Mouse (Mus musculus): ENCODE measurements around the gene Hectd4. TPM values are rescaled to one million over a fixed set of nuclear protein-coding genes. Genes with fewer than 3 reads are reported as not detected.

Hectd4 gene
- polyA plus RNA-seq, 1 experiment from 2014 or later, result 5.2 TPM

DNA sequence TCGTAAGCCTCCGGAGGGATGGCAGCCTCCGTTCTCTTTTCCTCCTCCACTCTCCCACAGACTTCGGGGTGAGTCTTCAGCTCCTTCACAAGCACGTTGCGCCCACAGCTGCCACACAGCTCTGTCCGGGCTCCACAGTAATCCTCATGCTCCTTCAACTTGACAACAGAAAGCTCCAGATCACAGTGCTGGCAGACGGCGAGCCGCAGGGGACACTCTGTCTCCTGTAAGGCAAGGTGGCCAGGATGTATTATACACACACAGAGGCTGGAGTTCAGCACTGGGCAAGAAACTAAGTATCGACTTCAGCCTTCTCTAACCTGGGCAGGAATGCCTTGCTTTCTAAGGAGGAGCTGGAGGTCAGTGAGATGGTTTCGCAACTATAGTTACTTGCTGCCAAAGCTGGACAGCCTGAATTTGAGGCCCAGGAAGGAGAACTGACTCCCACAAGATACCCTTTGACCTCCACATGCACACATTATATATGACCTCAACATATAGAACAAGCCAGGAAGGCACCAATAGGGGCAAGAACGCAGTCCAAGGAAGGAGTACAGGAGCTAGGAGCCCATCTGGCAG is 158.7 kb downstream of the Hectd4 start:
- WGBS, result 86% methylated on average over 13 of the region's 13 CpGs
- no peak overlapping the region for H3K9ac ChIP-seq
- H3K4me2 ChIP-seq, result no peak overlapping the region
- no peak overlapping the region for H3K4me3 ChIP-seq (replicated peaks)
- H3K36me3 ChIP-seq, result peaks cover 79% of the 10 kb centered on the region
- H3K4me1 ChIP-seq, result no peaks in the 10 kb centered on the region
- no peaks in the 10 kb centered on the region for H3K27me3 ChIP-seq
- ATAC-seq (replicated peaks; ENCODE audit: low FRiP score), result no peak
- no peak overlapping the region for H3K27ac ChIP-seq
- no peaks in the 10 kb centered on the region; the same call in 1 of the 2 replicates for H3K9me3 ChIP-seq (replicated peaks)

DNA sequence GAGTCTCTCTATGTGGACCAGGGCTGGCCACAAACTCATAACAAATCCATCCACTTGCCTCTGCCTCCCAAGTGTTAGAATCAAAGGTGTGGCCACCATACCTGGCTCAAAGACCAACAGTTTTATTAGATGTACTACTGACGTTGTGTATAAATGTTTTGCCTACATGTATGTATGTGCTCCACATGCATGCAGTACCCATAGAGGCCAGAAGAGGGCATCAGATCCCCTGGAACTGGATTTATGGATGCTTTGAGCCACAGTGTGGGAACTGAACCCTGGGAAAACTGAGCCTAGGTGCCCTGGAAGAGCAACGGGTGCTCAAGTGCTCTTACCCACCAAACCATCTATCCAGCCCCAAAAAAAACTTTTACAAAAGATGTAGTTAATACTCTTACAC is 160.7 kb downstream of the Hectd4 start:
- H3K27ac ChIP-seq, result no peak overlapping the region
- WGBS, result 95% methylated on average over 2 of the region's 2 CpGs
- H3K27me3 ChIP-seq, result no peaks in the 10 kb centered on the region
- no peak overlapping the region for H3K4me2 ChIP-seq
- no peaks in the 10 kb centered on the region; the same call in 1 of the 2 replicates for H3K9me3 ChIP-seq (replicated peaks)
- no peak overlapping the region for H3K4me3 ChIP-seq (replicated peaks)
- peaks cover 5% of the 10 kb centered on the region for H3K4me1 ChIP-seq
- H3K36me3 ChIP-seq, result peaks cover 63% of the 10 kb centered on the region
- ATAC-seq (replicated peaks; ENCODE audit: low FRiP score), result no peak
- no peak overlapping the region for H3K9ac ChIP-seq

DNA sequence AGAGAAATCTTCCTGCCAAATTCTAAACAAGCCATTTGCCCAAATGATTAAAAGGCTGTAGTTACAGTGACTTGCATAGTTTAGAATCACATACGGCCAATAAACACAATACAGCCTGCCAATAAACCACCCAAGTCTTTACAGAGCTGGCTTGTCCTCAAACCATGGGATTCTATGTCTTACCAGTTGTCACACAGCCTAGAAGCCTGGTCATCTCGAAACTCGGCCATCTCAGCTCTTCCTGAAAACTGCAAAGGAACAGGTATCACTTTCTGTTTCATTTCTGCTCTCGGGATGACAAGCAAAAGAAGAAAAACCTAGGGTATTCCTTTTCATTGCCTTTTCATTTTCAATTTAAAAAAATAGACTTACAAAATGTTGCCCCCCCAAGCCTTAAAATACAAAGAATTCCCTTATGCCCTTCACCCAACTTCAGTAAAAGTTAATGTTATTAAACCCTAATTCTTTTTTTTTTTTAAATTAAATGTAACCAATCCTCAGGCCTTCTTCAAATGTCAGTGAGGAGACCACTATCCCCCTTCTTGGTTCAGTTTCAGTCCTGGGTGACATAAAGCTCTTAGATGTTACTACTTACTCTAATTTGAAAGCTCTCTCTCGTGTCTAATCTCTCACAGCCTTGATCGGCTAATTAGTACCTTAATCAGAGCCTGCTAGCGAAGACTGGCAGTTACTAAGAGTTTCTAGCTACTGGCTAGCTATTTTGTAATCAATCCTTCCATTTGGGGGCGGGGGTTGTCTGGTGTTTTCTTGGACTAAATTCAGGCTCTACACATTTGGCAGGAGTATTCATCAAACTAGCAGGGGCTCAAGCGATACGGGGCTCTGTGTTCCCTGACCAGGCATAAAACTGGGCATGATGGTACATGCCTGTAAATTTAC is 164.1 kb downstream of the Hectd4 start:
- ATAC-seq (replicated peaks; ENCODE audit: low FRiP score), result no peak
- peaks cover 7% of the 10 kb centered on the region for H3K27me3 ChIP-seq
- H3K9me3 ChIP-seq (replicated peaks), result no peaks in the 10 kb centered on the region; the same call in 1 of the 2 replicates
- H3K27ac ChIP-seq, result no peak overlapping the region; the same call in 1 of the 2 replicates
- H3K4me1 ChIP-seq, result peaks cover 15% of the 10 kb centered on the region
- peak overlapping the region; percentile 83 for H3K4me2 ChIP-seq
- H3K36me3 ChIP-seq, result peaks cover 32% of the 10 kb centered on the region
- H3K9ac ChIP-seq, result peak overlapping the region; percentile 70
- WGBS, result 47% methylated on average over 10 of the region's 10 CpGs
- peak overlapping the region; percentile 71 for H3K4me3 ChIP-seq (replicated peaks)

DNA sequence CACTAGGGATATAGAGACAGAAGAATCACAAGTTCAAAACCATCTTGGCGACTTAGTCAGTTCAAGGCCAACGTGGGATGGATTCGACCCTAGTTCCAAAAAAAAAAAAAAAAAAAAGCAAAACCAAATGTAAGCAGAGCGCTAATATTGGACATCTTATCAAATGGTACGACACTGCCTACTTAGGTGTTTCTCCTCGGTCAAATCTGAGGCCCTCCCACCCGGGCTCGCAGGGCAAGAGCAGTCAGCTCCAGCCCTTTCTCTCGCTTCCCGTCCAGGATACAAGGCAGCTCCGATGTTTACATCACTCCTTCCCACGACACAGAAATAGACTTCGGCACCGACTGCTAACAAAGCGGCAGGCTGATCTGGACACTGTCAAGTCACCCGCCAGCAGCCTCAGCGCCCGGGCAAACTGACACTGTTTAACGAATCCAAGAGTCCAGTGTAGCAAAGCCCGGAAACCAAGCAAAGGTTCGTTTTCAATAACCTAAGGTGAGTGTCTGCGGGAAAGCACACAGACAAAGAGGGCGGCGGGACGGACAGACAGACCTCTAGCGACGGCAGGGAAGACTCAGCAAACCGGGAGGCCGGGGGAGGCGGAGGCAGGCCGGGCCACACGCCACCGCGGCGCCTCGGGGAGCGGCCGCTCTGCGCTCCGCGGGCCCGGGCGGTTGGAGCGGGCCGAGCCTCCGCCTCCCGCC is 164.9 kb downstream of the Hectd4 start:
- Histone ChIP-seq H3K9ac (peak overlapping the region; percentile 70), H3K27ac (peak overlapping the region; percentile 85), H3K36me3 (peaks cover 24% of the 10 kb centered on the region), H3K4me3 (replicated peaks) (peak overlapping the region; percentile 71), H3K4me1 (peaks cover 15% of the 10 kb centered on the region), H3K27me3 (peaks cover 7% of the 10 kb centered on the region), H3K4me2 (peak overlapping the region; percentile 83), H3K9me3 (replicated peaks) (no peaks in the 10 kb centered on the region; the same call in 1 of the 2 replicates)
- 2% methylated on average over 45 of the region's 47 CpGs for WGBS
- ATAC-seq (replicated peaks; ENCODE audit: low FRiP score), result peak; percentile 68

DNA sequence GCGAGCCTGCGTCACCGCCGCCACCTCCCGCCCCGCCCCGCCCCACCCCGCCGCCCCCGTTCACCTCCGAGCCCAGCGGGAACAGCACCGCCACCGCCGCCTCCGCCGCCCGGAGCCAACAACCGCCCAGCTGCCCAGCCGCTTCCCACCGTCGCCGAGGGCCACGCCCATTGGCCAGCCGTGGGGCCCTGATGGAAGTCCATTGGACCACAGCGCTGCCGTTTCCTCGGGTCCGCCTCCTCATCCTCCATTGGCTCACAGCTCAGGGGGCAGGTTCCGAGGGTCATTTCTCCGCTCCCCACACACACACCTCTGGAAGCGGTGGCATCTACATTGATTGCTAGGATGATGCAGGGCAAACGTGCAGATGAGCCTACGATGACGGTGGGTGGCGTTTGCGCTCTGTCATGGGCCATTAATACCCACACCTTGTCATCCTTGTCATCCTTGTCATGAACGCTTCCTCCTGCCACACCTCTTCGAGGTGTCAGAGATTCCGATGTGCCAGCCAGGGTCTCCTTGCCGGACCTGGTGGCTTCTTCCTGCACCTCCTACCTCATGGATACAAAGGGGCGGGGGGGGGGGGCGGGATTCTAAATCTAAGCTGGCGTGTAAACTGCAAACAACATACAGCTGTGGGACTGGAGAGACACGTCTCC is 165.6 kb downstream of the Hectd4 start, which contains the start of gene Trafd1:
Gene Trafd1 (minus strand): TSS at position 172 of the 659 bp plus-strand sequence.
- peak within 1 kb of the TSS; percentile 85 for H3K27ac ChIP-seq
- H3K27me3 ChIP-seq, result peaks cover 7% of the 10 kb centered on the region
- peaks cover 17% of the 10 kb centered on the region for H3K36me3 ChIP-seq
- peak within 1 kb of the TSS; percentile 83 for H3K4me2 ChIP-seq
- peak within 1 kb of the TSS; percentile 71 for H3K4me3 ChIP-seq (replicated peaks)
- peaks cover 15% of the 10 kb centered on the region for H3K4me1 ChIP-seq
- H3K9me3 ChIP-seq (replicated peaks), result no peaks in the 10 kb centered on the region; the same call in 1 of the 2 replicates
- under 1% methylated on average over 39 of the region's 45 CpGs for WGBS
- ATAC-seq (replicated peaks; ENCODE audit: low FRiP score), result peak; percentile 96
- peak within 1 kb of the TSS; percentile 70 for H3K9ac ChIP-seq

DNA sequence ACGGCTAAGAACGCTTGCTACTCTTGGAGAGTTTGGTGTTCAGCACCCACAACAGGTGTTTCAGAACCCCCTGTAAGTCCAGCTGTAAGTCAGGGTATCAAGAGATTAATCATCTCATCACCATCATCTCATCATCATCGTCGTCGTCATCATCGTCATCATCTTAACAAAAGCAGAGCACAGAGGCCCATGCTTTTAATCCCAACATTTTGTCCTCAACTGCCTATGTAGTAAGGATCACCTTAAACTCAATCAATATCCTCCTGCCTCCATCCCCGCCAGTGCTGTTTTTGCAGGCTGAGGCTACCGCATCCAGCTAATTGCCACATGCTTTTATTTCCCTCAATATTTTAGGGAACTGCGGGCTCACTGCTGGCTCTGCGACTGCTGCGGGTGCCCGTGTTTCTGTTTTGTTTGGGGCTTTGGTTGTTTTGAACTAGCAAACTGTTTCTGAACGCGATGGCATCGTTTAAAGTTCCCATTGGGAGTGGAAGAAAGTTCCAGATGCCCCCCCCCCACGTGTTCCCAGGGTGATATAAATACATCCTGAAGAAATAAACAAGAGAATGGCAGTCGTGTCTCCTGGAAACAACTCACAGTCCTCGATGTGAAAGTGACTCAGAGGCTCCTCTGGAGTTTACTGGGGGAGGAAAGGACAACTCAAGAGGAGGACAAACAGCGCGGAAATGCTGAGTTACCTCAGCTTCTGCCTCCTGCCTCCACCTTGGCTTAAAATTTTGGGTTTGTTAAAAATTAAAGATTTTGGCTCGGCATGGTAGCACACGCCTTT is 166.3 kb downstream of the Hectd4 start:
- Histone ChIP-seq H3K27me3 (peaks cover 7% of the 10 kb centered on the region), H3K4me3 (replicated peaks) (peak overlapping the region; percentile 71), H3K27ac (no peak overlapping the region), H3K9me3 (replicated peaks) (no peaks in the 10 kb centered on the region), H3K9ac (no peak overlapping the region), H3K36me3 (peaks cover 10% of the 10 kb centered on the region), H3K4me1 (peaks cover 15% of the 10 kb centered on the region), H3K4me2 (peak overlapping the region; percentile 83)
- WGBS, result 35% methylated on average over 22 of the region's 22 CpGs
- no peak for ATAC-seq (replicated peaks; ENCODE audit: low FRiP score)

DNA sequence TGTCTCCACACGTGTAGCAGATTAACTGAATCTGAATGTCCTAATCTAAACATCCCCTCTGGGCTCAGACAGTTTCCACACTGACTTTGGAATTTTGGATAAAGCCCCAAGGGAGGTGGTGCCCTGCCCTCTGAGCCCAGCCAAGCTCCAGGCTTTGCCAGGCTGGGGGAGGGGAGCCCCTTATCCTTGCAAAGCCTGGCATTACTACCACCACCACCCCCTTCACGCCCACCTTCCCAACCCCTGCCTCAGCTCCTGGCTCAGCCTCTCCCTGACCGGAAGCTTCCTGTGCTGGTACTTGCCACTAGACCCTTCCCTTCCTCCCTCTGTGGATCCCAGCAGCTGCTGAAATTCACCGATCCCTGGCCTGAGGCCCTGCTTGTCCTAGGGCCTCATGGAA is 167.1 kb downstream of the Hectd4 start:
- Histone ChIP-seq H3K27ac (no peak overlapping the region), H3K4me3 (replicated peaks) (no peak overlapping the region), H3K4me1 (peaks cover 15% of the 10 kb centered on the region), H3K4me2 (no peak overlapping the region), H3K36me3 (peaks cover 4% of the 10 kb centered on the region; the same call in 1 of the 2 replicates), H3K9me3 (replicated peaks) (no peaks in the 10 kb centered on the region), H3K9ac (no peak overlapping the region), H3K27me3 (peaks cover 7% of the 10 kb centered on the region)
- 58% methylated on average over 4 of the region's 4 CpGs for WGBS
- no peak for ATAC-seq (replicated peaks; ENCODE audit: low FRiP score)

DNA sequence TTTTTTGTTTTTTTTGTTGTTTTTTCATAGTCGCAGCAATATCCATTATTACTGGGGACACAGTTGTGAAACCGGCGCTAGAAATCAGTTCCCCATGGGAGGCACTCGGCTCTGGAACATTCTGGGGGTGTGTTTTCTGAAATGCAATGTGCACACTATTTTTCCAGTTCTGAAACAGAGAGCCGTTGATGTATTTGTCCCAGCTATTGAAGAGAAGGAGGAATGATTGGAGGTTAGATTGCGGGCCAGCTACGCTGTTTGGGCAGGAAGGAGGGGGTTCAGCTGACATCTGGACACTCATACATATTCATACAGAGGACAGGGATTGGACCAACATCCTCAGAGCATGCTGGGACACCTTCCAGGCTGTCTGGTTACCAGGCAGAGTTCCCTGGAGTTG is 169.1 kb downstream of the Hectd4 start:
- no peak overlapping the region for H3K9ac ChIP-seq
- no peak for ATAC-seq (replicated peaks; ENCODE audit: low FRiP score)

DNA sequence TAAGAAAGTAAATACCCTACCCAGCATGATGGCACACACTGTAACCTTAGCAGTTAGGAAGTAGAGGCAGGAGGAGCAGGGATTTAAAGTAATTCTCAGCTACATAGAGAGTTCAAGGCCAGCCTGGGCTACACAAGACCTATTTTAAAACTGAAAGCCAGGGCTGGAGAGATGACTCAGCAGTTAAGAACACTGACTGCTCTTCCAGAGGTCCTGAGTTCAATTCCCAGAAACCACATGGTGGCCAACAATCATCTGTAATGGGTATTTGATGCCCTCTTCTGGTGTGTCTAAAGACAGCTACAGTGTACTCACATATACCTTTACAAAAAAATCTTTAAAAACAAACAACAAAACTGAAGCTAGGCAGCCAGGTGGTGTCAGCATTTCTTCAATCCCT is 169.7 kb downstream of the Hectd4 start:
- H3K4me1 ChIP-seq, result peaks cover 10% of the 10 kb centered on the region
- no peak overlapping the region for H3K4me2 ChIP-seq
- ATAC-seq (replicated peaks; ENCODE audit: low FRiP score), result no peak
- no peak overlapping the region for H3K4me3 ChIP-seq (replicated peaks)
- H3K9ac ChIP-seq, result no peak overlapping the region
- H3K27ac ChIP-seq, result no peak overlapping the region
- H3K27me3 ChIP-seq, result peaks cover 7% of the 10 kb centered on the region
- H3K36me3 ChIP-seq, result no peaks in the 10 kb centered on the region
- no peaks in the 10 kb centered on the region for H3K9me3 ChIP-seq (replicated peaks)

More for the DNA sequence above, 169.1 kb downstream of the Hectd4 start:
- H3K4me2 ChIP-seq, result no peak overlapping the region
- H3K36me3 ChIP-seq, result no peaks in the 10 kb centered on the region
- H3K9me3 ChIP-seq (replicated peaks), result no peaks in the 10 kb centered on the region
- H3K4me3 ChIP-seq (replicated peaks), result no peak overlapping the region
- H3K4me1 ChIP-seq, result peaks cover 15% of the 10 kb centered on the region
- H3K27me3 ChIP-seq, result peaks cover 7% of the 10 kb centered on the region
- WGBS, result 64% methylated on average over 7 of the region's 7 CpGs
- no peak overlapping the region for H3K27ac ChIP-seq

DNA sequence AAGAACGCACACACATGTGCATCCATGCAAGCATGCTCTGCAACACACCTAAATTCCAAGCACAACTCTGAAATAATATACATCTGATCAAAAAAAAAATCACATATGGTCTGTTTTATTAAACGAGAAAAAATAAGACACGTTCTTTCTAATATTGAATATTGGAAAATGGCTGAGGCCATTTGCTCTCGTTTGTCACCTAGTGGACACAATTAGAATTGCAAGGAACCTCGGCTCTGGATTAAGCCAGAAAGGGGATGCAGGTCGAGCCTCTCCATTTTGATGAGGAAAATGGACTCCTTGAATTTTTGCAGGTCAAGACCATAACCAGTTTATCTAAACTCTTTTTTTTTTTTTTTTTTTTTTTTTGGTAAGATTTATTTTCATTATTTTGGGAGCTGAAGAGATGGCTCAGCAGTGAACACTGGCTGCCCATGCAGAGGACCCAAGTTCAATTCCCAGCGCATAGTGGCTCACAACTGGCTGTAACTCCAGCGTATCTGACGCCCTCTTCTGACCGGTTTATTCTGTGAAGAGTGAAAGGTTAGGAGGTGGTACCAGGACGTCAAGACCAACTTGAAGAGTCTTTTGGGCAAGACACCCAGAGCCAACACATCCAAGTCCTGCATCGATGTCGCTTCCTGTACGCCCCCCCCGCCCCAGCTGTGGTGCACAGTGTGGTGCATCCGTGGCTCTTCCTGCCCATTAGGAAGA is 172.8 kb downstream of the Hectd4 start:
- no peaks in the 10 kb centered on the region for H3K9me3 ChIP-seq (replicated peaks)
- 62% methylated on average over 16 of the region's 16 CpGs for WGBS
- no peaks in the 10 kb centered on the region for H3K36me3 ChIP-seq
- ATAC-seq (replicated peaks; ENCODE audit: low FRiP score), result no peak
- H3K9ac ChIP-seq, result no peak overlapping the region
- no peak overlapping the region for H3K4me3 ChIP-seq (replicated peaks)
- no peak overlapping the region for H3K27ac ChIP-seq
- H3K4me1 ChIP-seq, result peaks cover 4% of the 10 kb centered on the region; the same call in 1 of the 2 replicates
- H3K4me2 ChIP-seq, result no peak overlapping the region
- no peaks in the 10 kb centered on the region for H3K27me3 ChIP-seq

Data from kidney, embryonic 15.5 days (tissue).